20 mouse cellular contexts compared by ENCODE assay signal in genomic region chr16:65001993-65002821, GRCm38 (mm10).
DNase-seq lines count a peak whose midpoint lies in the region; ATAC-seq lines count a peak whose summit lies in the region.
"Had no signal": no experiment of that assay in that cellular context is flagged by ENCODE, and none has a peak within 500 bp of the region (broad histone marks: within the 10 kb centered on the region; RNA-seq: fewer than 3 reads in every experiment).

No protein-coding gene starts in this region.

- ATAC-seq in cerebellum, adult (ENCODE audit: insufficient number of reproducible peaks, low FRiP score, low TSS enrichment): no peak
- ATAC-seq in megakaryocyte, adult 5-6 weeks (ENCODE audit: poor library complexity, severe bottlenecking): peak; percentile 68
- ATAC-seq: activated CD4-positive, CD25-positive, alpha-beta regulatory T cell, adult 4 months; intestine, postnatal 0 days; liver, postnatal 0 days had no signal

- DNase-seq in cerebellum, postnatal 10 days: peak; percentile 5 to 11
- DNase-seq in retina, embryonic 14.5 days (ENCODE audit: low spot score): peak; percentile 19
- no peak for DNase-seq in retina, postnatal 1 day
- no peak for DNase-seq in adrenal gland, adult 8-10 months
- DNase-seq in kidney, adult 18-20 months: no peak
- DNase-seq in lung, adult 18-20 months: no peak
- DNase-seq: adrenal gland, postnatal 10 days; cerebellum, adult 11-12 months; cerebellum, postnatal 14 days; gastrocnemius, postnatal 25 days; kidney, postnatal 4 days; layer of hippocampus, adult 9-11 months; liver, postnatal 0 days; lung, postnatal 10 days; right cerebral cortex, adult 18-20 months; spleen, adult 18-20 months had no signal

Comparison
In these comparisons a context has a peak if more than half of its experiments do, and no peak if none do; other contexts are left out.
1. DNase-seq: peak in cerebellum, postnatal 10 days (2 of 2) and retina, embryonic 14.5 days (single experiment); none in retina, postnatal 1 day (single experiment), adrenal gland, adult 8-10 months (single experiment), kidney, adult 18-20 months (single experiment) and lung, adult 18-20 months (0 of 2).